Mouse (Mus musculus) macrophage (primary cell): ENCODE data around the gene Tenm4. TPM values are rescaled to one million over a fixed set of nuclear protein-coding genes. Genes with fewer than 3 reads are reported as not detected.

Experiments
- H3K27ac ChIP-seq: fragments of 350-480 bp; formaldehyde crosslinking; 2 replicates; pipeline ENCODE4 v1.9.0; 2021
- H3K36me3 ChIP-seq: fragments of 350-480 bp; formaldehyde crosslinking; 2 replicates; pipeline ENCODE4 v1.9.0; 2021; ENCODE audit errors: inconsistent target
- H3K4me3 ChIP-seq: fragments of 350-480 bp; formaldehyde crosslinking; 2 replicates; pipeline ENCODE4 v1.9.0; 2021; ENCODE audit errors: inconsistent target
- H3K79me2 ChIP-seq: fragments of 350-480 bp; formaldehyde crosslinking; 2 replicates; pipeline ENCODE4 v1.9.0; 2021; ENCODE audit errors: inconsistent target
- WGBS: methylation state at CpG from one replicate; pipeline ENCODE4 v1.1.7; 2026; ENCODE audit warnings: inconsistent platforms; ENCODE audit not compliant: missing documents; 5-methylcytosine and 5-hydroxymethylcytosine counted together
- polyA plus RNA-seq: library from polyadenylated mRNA; stranded (reverse); fragments of 250-400 nt; gene quantifications from 3 replicates; pipeline ENCODE4 v1.2.4, GENCODE M21; 2018; ENCODE audit warnings: inconsistent platforms

Tenm4 gene
- polyA plus RNA-seq, 1 experiment from 2014 or later: 1.3 TPM

DNA sequence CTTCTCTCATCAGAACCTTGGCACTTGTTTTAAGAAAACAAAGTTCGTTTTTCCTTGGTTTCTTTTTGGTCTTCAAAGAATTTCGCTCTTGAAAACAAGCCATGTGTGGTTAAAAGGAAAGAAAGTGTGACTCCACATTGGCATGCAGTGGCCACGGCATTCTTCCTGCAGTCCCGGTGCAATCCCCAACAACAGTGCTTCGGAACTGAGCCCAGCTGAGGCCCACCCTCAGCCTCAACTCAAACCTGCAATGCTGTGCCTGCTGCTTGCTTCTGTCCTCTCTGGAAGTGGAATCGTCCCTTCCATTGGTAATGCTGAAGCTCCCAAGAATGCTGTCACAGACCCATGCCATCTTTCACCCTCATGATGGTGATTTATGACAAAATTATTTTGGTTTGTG lies 88.6 kb downstream of the Tenm4 start:
- Histone ChIP-seq H3K27ac (no peak overlapping the region), H3K36me3 (no peaks in the 10 kb centered on the region), H3K79me2 (no peaks in the 10 kb centered on the region), H3K4me3 (no peak overlapping the region)
- WGBS: 67% methylated on average over 6 of the region's 6 CpGs

DNA sequence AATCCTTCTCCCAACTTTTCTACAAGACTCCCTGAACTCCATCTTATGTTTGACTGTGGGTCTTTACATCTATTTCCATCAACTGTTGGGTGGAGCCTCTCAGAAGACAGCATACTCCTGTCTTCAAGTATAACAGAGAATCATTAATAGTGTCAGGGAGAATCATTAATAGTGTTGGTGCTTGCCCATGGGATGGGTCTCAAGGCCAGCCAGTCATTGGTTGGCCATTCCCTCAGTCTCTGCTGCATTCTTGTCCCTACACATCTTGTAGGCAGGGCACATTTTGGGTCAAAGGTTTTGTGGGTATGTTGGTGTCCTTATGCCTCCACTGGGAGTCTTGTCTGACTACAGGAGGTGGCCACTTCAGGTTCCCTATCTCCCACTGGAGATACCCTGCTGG lies 91.1 kb downstream of the Tenm4 start:
- Histone ChIP-seq H3K27ac (no peak overlapping the region), H3K36me3 (no peaks in the 10 kb centered on the region), H3K79me2 (no peaks in the 10 kb centered on the region), H3K4me3 (no peak overlapping the region)

DNA sequence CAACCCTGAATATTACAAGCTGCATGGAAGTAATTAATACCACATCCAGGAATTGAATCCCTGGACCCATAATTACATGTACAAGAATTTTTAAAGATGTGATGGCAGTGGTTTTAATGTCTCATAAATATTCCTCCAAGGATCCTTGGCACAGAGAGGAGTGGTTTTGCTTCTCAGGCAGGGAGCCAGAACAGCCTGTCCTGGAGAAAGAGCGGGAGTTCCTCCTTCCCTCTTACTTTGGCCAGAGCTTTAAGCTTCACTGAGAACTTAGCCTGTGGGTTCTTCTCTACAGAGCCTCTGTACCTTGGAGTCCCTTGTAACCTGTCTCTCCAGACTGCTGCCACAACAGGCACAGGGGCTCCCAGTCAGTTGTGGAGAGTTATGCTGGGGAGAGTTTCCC lies 94.9 kb downstream of the Tenm4 start:
- H3K79me2 ChIP-seq: no peaks in the 10 kb centered on the region
- H3K4me3 ChIP-seq: no peak overlapping the region
- H3K27ac ChIP-seq: no peak overlapping the region
- no peaks in the 10 kb centered on the region for H3K36me3 ChIP-seq
- 54% methylated on average over 1 of the region's 1 CpGs for WGBS

DNA sequence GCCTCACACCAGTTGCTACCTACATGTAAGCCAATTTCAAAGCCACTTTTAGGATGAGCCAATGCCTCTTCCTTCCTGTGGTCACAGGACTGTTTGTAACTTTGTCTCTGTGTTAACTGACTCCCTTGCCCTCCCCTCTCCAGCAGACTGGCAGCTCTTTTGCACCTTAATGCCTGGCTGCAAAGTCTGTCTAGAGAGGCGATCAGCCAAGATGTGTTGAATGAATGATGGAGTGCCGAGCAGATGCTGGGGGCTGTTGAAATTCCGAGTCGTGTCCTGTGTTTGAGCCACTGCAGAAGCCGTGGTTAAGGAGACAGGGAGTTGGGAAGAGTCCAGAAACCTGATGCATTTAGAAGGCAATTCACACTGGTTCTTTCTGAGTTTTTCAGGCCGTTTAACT lies 96.2 kb downstream of the Tenm4 start:
- H3K4me3 ChIP-seq: no peak overlapping the region
- H3K79me2 ChIP-seq: no peaks in the 10 kb centered on the region
- 42% methylated on average over 5 of the region's 6 CpGs for WGBS
- H3K27ac ChIP-seq: no peak overlapping the region
- H3K36me3 ChIP-seq: no peaks in the 10 kb centered on the region

DNA sequence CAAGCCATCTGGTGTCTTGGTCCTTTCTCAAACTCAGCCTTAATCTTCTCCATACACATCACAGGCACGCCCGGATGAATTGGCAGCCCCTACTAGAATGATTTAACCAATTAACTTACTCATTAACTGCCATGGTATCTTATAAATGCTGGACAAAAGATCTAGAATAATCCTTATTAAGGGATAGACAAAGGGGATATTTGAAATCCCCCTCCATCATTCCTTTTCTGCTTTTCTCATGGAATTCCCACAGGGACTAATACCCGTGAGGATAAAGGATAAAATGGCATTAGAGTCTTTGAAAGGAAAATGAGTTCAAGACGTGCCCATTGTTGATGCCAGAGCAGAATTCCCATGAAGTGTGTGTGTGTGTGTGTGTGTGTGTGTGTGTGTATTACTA lies 99.6 kb downstream of the Tenm4 start:
- H3K27ac ChIP-seq: no peak overlapping the region
- no peak overlapping the region for H3K4me3 ChIP-seq
- no peaks in the 10 kb centered on the region for H3K36me3 ChIP-seq
- 90% methylated on average over 4 of the region's 4 CpGs for WGBS
- H3K79me2 ChIP-seq: no peaks in the 10 kb centered on the region

DNA sequence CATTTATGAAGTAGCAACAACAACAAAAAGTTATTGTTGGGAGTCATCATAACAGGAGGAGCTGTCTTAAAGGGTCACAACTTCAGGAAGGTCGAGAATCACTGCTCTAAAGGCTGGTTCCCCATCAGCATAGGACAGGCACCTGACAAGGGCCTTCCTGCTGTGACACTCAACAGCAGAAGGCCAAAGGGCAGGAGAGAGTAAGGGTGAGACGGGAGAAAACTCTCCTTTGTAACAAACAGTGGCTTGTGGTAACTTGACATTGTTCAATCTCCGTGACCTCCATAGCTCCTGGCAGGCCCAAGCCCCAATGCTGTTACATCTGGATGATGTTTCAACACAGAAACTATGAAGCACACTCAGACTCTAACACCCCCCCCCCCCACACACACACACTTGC lies 101.0 kb downstream of the Tenm4 start:
- WGBS: 63% methylated on average over 3 of the region's 3 CpGs
- H3K79me2 ChIP-seq: no peaks in the 10 kb centered on the region
- no peak overlapping the region for H3K4me3 ChIP-seq
- H3K27ac ChIP-seq: no peak overlapping the region
- H3K36me3 ChIP-seq: no peaks in the 10 kb centered on the region

DNA sequence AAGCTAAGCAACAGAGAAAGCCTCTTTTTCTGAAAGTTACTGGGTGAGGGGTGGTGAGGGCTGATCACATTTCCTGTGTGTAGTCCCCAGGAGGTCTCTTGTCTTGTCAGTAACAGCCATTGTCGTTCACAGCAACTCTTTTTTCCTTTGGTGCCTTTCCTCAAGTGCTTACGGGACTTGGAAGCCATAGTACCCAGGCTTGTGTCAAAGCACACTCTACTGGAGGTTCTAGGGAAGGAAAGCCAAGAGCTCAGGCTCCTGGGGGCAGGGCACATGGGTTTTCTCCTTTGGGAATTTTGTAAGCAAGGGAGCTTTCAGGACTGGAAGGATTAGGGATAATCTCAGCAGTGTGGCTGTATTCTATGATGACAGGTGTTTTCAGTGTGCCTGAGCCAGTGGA lies 103.4 kb downstream of the Tenm4 start:
- Histone ChIP-seq H3K79me2 (no peaks in the 10 kb centered on the region), H3K4me3 (no peak overlapping the region), H3K27ac (no peak overlapping the region), H3K36me3 (no peaks in the 10 kb centered on the region)
- 85% methylated on average over 2 of the region's 2 CpGs for WGBS

DNA sequence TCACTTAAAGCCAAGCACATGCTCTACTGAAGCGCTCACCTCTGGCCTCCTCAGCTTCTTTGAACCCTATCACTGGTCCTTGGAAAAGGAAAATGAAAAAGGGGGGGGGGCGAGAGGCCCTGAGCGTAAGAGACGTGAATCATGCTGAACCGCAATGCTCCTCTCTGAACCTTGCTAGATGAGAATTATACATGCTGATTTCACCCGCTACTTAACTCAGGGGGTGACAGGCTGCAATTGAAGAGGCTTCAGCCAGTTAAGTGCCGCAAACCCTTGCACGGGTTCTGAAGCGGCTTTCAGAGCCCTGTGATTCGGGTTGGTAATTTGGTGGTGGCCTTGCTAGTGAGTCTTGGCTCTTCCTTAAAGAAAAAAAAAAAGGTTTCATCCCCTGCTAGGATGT lies 106.5 kb downstream of the Tenm4 start:
- Histone ChIP-seq H3K36me3 (no peaks in the 10 kb centered on the region), H3K27ac (no peak overlapping the region), H3K79me2 (no peaks in the 10 kb centered on the region), H3K4me3 (no peak overlapping the region)
- 88% methylated on average over 9 of the region's 10 CpGs for WGBS

DNA sequence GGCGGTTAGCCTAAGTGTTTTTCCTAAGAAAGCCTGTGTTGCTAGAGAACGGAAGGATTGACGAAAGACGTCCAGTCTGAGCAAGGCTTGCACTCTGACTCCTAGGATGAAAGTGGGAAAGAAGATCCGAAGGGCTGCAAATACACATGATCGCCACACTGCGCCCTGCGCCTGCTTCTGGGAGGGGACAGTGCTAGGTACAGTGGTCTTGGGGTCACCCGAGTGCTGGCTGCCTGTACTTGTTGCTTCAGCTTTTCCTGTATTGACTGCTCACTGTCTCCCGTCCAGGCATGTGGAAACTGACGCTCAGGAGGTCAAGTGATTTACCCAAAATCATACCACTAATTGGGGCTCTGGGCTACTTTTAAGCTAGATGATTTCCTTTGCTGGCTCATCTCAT lies 107.3 kb downstream of the Tenm4 start:
- no peaks in the 10 kb centered on the region for H3K79me2 ChIP-seq
- 96% methylated on average over 11 of the region's 11 CpGs for WGBS
- H3K4me3 ChIP-seq: no peak overlapping the region
- H3K36me3 ChIP-seq: no peaks in the 10 kb centered on the region
- no peak overlapping the region for H3K27ac ChIP-seq

DNA sequence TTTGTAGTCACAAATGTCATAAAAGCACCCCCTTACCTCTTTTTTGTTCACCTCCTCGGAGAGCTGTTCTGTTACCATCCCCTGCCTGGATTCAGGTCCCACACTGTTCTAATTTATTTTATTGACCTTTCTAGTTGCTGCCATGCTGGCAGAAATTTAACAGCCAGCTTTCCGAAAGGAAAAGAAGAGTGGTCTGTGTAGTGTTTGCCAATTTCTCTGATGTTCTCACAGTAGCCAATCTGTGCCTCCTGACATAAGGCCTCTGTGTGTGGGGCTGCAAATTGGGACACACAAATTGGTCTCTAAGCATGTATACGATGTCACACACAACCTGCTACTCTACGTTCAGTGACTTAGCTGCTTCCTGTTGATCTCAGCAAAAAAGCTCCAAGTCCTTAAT lies 109.7 kb downstream of the Tenm4 start:
- Histone ChIP-seq H3K4me3 (no peak overlapping the region), H3K36me3 (no peaks in the 10 kb centered on the region), H3K79me2 (no peaks in the 10 kb centered on the region), H3K27ac (no peak overlapping the region)
- 87% methylated on average over 4 of the region's 4 CpGs for WGBS

DNA sequence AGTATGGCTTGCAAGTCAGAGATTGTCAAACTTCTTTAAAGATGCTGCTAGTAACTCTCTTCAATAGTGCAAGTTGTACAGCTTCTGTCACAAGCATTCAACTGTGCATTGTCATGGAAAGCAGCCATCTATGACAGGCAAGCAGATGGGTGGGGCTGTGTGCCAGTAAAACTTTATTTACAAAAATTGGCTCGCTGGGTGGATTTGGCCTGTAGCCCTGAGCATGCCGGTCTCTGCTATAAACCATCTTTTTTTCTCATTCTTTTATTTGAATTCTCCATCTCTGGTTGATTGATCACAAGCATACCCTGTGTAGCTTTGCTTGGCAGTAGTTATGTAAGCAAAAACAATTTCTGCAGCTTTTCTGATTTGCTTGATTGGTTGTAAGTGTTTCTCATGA lies 119.5 kb downstream of the Tenm4 start:
- Histone ChIP-seq H3K4me3 (no peak overlapping the region), H3K27ac (no peak overlapping the region), H3K79me2 (no peaks in the 10 kb centered on the region), H3K36me3 (no peaks in the 10 kb centered on the region)
- WGBS: 91% methylated on average over 2 of the region's 2 CpGs

DNA sequence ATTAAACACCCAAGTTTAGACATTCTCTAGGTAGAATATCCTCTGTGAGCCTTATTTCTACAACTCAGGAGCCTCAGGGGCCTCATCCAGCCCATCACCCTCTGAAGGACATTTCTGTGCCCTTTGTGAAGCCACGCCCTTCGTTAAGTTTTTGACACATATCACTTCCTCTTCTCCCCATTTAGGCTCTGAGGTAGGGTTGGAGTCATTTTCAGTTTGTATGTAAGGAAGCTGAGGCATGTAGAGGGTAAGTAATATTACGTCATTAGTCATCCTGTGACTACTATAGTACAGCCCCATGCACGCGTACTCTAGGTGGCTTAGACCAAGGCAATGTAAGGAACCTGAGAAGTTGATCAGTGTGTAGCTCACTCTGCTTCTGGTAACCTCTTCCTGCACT lies 124.9 kb downstream of the Tenm4 start:
- H3K36me3 ChIP-seq: no peaks in the 10 kb centered on the region
- H3K4me3 ChIP-seq: no peak overlapping the region
- no peak overlapping the region for H3K27ac ChIP-seq
- WGBS: 58% methylated on average over 5 of the region's 5 CpGs
- H3K79me2 ChIP-seq: no peaks in the 10 kb centered on the region

DNA sequence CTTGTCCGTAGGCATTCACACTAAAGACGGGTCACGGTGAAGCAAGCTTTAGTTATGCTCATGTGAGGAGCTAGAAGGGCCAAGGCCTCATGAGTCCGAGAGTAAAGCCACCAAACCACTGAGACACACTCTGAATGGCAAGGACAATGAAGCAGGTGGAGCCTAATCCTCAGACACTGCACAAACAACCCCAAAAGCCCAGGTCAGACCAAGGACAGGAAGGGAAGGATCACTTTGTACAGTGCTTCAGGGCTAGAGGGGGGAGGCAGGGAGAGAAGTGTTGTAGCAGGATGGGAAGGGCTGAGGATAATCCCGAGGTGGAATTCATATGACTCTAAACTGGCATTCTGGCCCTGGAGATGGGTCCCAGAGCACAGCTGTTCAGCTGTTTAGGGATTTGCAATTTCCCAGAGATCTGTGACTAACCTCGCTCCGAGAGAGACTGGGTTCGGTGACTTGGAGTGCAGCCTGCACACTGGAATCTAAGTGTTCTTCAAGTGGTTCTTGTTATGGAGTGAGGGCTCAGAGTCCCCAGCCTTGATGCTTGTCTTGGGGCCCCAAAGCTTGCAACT lies 129.9 kb downstream of the Tenm4 start:
- H3K79me2 ChIP-seq: no peaks in the 10 kb centered on the region
- H3K27ac ChIP-seq: no peak overlapping the region
- 78% methylated on average over 8 of the region's 8 CpGs for WGBS
- no peak overlapping the region for H3K4me3 ChIP-seq
- no peaks in the 10 kb centered on the region for H3K36me3 ChIP-seq

DNA sequence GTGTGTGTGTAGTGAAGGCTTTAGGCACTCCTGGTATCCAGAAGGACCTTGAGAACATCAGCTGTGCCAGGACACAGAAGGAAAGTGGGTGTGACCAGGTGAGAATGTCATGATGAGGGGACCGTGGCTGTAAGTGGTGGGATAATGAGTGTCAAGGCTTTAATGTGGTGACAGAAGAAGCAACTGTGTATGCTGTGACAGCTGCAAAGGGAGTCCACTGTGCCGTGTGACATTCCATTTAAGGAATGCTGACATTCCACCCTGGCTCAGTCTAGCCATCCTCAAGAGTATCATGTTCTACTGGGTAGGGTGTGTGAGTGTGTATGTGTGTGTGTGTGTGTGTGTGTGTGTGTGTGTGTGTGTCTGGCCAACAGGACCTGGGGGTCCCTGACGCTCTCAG lies 130.8 kb downstream of the Tenm4 start:
- H3K79me2 ChIP-seq: no peaks in the 10 kb centered on the region
- no peak overlapping the region for H3K27ac ChIP-seq
- no peak overlapping the region for H3K4me3 ChIP-seq
- 85% methylated on average over 3 of the region's 3 CpGs for WGBS
- H3K36me3 ChIP-seq: no peaks in the 10 kb centered on the region

DNA sequence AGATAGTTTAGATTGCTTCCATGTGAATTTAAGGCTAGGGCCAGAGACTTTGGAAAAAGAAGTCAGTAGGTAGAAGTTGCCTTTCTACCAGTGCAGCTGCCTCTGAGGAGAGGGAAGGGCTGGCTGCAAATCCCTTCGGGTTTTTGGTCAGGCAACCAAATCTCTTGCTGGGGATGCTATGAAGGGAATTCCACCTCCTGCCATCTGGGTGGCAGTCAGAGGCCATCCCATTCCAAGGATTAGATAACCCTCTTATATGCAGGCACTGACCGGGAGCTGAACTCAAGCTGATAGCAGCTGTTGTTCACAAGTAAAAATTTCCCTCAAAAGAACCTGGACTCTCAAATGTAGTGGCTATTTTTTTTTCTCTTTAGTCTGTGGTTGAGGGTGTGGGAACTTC lies 132.9 kb downstream of the Tenm4 start:
- Histone ChIP-seq H3K36me3 (no peaks in the 10 kb centered on the region), H3K4me3 (no peak overlapping the region), H3K27ac (no peak overlapping the region), H3K79me2 (no peaks in the 10 kb centered on the region)
- 71% methylated on average over 2 of the region's 2 CpGs for WGBS

DNA sequence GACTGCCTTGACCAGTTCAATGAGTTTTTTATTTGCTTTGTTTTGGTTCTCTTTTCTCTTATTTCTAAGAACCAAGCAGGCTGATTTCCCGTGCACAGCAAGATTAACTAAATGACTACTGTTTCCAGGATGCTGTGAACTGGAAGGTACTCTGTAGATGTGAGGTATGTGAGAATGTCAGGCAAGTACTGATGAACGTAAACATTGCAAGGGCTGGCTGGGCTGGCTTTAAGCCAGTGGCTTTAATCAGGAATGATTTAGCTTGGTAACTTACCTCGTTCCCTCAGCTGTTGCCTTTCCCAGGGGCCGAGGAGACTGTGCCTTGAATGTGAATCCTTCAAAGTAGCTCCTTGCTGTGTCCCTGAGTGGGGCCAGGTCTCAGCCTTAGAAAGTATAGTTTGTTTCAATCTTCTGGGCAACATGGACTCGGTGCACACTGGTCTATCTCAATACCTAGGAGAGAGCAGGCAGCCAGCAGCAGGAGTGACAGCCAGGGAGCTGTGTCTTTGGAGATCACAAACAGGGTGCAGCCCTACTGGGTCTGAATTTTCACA lies 134.4 kb downstream of the Tenm4 start:
- Histone ChIP-seq H3K36me3 (no peaks in the 10 kb centered on the region), H3K79me2 (no peaks in the 10 kb centered on the region), H3K4me3 (no peak overlapping the region), H3K27ac (no peak overlapping the region)
- WGBS: 74% methylated on average over 5 of the region's 5 CpGs
